Mouse (Mus musculus) olfactory bulb, adult 2 months (tissue): ENCODE measurements around the gene Zfp800.

Experiments
- CTCF ChIP-seq: fragments of 200-500 bp; IDR thresholded peaks from 2 replicates; pipeline ENCODE4 v1.5.1; 2012; ENCODE audit warnings: low read depth, mild to moderate bottlenecking, low read length, moderate library complexity; ENCODE audit not compliant: insufficient read depth
- POLR2A ChIP-seq: fragments of 200-500 bp; IDR thresholded peaks from 2 replicates; pipeline ENCODE4 v1.6.1; 2012; ENCODE audit warnings: mild to moderate bottlenecking, low read depth, low read length, moderate library complexity; ENCODE audit not compliant: insufficient read depth

GRCm38 (mm10) chr6:28431538-28431855, 33.7 kb upstream of the Zfp800 start:
- TF ChIP-seq POLR2A (no peak), CTCF (no peak)
